Mouse (Mus musculus) bone marrow, adult 2 months (tissue): Measurements from ENCODE around the gene Faap100. TPM values are rescaled to one million over a fixed set of nuclear protein-coding genes. Genes with fewer than 3 reads are reported as not detected.

Experiments
- H3K27ac ChIP-seq: fragments of 200-500 bp; 2 replicates; pipeline ENCODE4 v1.5.1; 2012; ENCODE audit warnings: low read depth, mild to moderate bottlenecking, control low read depth, inconsistent platforms, low read length; ENCODE audit not compliant: control insufficient read depth, poor library complexity, insufficient read depth
- H3K4me1 ChIP-seq: fragments of 200-500 bp; 2 replicates; pipeline ENCODE4 v1.6.1; 2011; ENCODE audit warnings: low read length; ENCODE audit not compliant: control insufficient read depth, insufficient read depth
- H3K4me3 ChIP-seq: fragments of 200-500 bp; replicated peaks from 2 replicates; pipeline ENCODE3; 2011; ENCODE audit warnings: mild to moderate bottlenecking, low read depth, low read length, control low read depth; ENCODE audit not compliant: control insufficient read depth
- CTCF ChIP-seq: fragments of 200-500 bp; IDR thresholded peaks from 2 replicates; pipeline ENCODE4 v1.5.1; 2011; ENCODE audit warnings: low read length, control low read depth; ENCODE audit not compliant: control insufficient read depth, insufficient read depth
- POLR2A ChIP-seq: fragments of 200-500 bp; IDR thresholded peaks from 2 replicates; pipeline ENCODE4 v1.6.1; 2011; ENCODE audit warnings: low read depth, mild to moderate bottlenecking, control low read depth, low read length, borderline replicate concordance; ENCODE audit not compliant: control insufficient read depth
- WGBS: fragments of 180-500 bp; shearing (Covaris S2); methylation state at CpG from one replicate; pipeline ENCODE4 v1.1.7; 2018; 5-methylcytosine and 5-hydroxymethylcytosine counted together
- polyA plus RNA-seq: library from polyadenylated mRNA; stranded (reverse); fragments of >200 nt; gene quantifications from 2 replicates; pipeline ENCODE4 v1.2.4, GENCODE M21; 2011; ENCODE audit warnings: low replicate concordance; ENCODE audit not compliant: missing spikeins, insufficient read depth, insufficient read length

The Faap100 gene
- polyA plus RNA-seq, 1 experiment = 10.9 TPM

DNA sequence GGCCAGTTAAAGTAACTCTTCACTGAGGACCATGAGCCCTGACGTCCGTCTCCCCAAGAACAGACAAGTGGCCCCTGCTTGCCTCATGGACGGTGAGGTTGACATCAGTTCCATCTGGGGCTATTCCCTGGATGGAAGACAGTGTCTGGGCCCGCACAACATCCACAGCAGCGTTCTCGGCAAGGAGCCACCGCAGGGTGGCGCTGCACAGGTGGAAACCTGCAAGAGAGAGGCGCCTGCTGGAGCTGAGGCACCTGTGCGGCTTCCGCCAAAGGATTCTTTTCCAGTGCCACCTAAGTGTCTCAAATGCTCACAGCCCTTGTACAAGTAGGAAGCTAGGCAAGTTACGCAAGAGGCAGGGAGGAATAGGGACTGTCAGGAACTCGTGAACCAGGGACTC is 5.5 kb downstream of the Faap100 start:
- TF ChIP-seq POLR2A = no peak
- TF ChIP-seq CTCF = no peak
- Histone ChIP-seq H3K27ac (no peak overlapping the region), H3K4me3 (no peak overlapping the region), H3K4me1 (no peaks in the 10 kb centered on the region; the same call in 1 of the 2 replicates)
- WGBS = 81% methylated on average over 13 of the region's 13 CpGs

GRCm38 (mm10) chr11:120369656-120370055 is 8.9 kb downstream of the Faap100 start:
- Histone ChIP-seq H3K4me1 (no peaks in the 10 kb centered on the region; the same call in 1 of the 2 replicates), H3K4me3 (no peak overlapping the region), H3K27ac (no peak overlapping the region)
- 48% methylated on average over 8 of the region's 8 CpGs for WGBS
- TF ChIP-seq CTCF (peak; percentile 83), POLR2A (peak; percentile 24; the same call in 1 of the 2 replicates)

- TF ChIP-seq POLR2A = no peak
- no peak for TF ChIP-seq CTCF
- H3K4me3 ChIP-seq = no peak overlapping the region
- no peak overlapping the region for H3K27ac ChIP-seq
- no peaks in the 10 kb centered on the region; the same call in 1 of the 2 replicates for H3K4me1 ChIP-seq
- WGBS = 44% methylated on average over 7 of the region's 7 CpGs
Observed at GRCm38 (mm10) chr11:120366443-120367027, 12.0 kb downstream of the Faap100 start.

- H3K4me1 ChIP-seq = no peaks in the 10 kb centered on the region; the same call in 1 of the 2 replicates
- TF ChIP-seq POLR2A (no peak), CTCF (no peak)
- H3K4me3 ChIP-seq = no peak overlapping the region
- H3K27ac ChIP-seq = no peak overlapping the region
- 77% methylated on average over 6 of the region's 6 CpGs for WGBS
Observed at GRCm38 (mm10) chr11:120362891-120363290, 15.7 kb downstream of the Faap100 start.

DNA sequence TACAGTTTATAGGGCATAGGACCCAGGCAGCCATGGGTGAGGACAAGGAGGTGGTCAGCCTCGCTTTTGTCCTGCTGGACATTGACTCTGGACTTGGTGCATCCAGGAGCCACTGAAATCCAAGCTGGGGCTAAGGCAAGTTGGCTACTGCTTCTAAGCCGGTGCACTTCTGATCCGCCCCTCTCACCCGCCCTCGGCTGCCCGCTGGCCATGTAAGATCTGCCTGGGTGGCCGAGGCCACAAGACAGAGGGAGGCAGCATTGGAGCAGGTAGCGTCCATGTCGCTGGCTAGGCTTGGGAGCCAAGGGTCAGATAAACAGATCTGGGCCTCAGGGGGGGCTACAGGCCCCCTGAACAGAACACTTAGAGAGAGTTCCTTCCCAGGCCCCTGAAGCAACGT is 17.3 kb downstream of the Faap100 start, which contains the start of gene Fscn2:
Gene Fscn2, plus strand, starts transcription at position 240 of the 400 bp plus-strand sequence.
- TF ChIP-seq CTCF (no peak), POLR2A (no peak)
- WGBS = 92% methylated on average over 10 of the region's 10 CpGs
- H3K4me1 ChIP-seq = no peaks in the 10 kb centered on the region; the same call in 1 of the 2 replicates
- no peak within 1 kb of the TSS for H3K4me3 ChIP-seq
- no peak within 1 kb of the TSS for H3K27ac ChIP-seq

GRCm38 (mm10) chr11:120360755-120361154 is 17.8 kb downstream of the Faap100 start:
- Histone ChIP-seq H3K4me3 (no peak overlapping the region), H3K27ac (no peak overlapping the region), H3K4me1 (no peaks in the 10 kb centered on the region; the same call in 1 of the 2 replicates)
- 87% methylated on average over 5 of the region's 5 CpGs for WGBS
- no peak for TF ChIP-seq POLR2A
- TF ChIP-seq CTCF = no peak

DNA sequence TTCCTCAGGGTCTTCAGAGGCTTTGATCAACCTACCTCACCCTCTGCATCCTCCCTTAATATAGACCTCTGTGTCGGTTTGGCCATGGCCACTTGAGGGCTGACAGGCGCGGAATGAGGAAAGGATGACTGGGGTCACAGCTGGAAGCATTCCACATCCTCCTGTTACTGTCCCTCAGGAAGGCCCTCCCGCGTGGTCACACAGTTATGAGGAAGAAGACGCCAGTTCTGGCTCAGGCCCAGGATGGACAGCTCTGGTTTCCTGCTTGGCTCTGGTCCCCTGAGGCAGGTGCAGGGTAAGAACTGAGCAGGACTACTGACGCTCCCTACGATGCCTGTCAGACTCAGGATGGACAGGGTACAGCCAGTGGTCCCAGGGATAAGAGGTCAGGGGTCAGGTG is 18.5 kb downstream of the Faap100 start:
- TF ChIP-seq CTCF (no peak), POLR2A (no peak)
- 20% methylated on average over 8 of the region's 8 CpGs for WGBS
- no peaks in the 10 kb centered on the region; the same call in 1 of the 2 replicates for H3K4me1 ChIP-seq
- no peak overlapping the region for H3K4me3 ChIP-seq
- H3K27ac ChIP-seq = no peak overlapping the region

DNA sequence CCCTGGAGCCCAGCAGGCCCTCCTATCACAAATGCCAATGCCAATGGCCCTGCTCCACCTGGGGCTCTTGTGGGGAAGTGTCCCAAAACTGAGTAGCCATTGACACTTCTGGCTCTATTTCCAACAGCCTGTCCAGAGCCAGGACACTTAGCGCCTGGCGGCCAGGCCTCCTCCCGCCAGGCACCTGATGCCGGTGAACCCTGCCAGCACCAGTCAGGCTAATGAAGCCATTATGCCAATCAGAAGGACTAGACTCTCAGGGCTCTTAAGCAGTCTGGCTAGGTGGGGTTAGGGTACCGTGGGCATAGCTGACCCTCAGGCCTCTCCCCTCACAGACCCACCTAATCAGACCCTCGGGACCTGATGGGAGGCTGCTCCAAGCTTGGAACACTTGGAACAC is 19.2 kb downstream of the Faap100 start:
- H3K27ac ChIP-seq = no peak overlapping the region
- 88% methylated on average over 6 of the region's 6 CpGs for WGBS

More for the DNA sequence above, 19.2 kb downstream of the Faap100 start:
- no peak for TF ChIP-seq CTCF
- Histone ChIP-seq H3K4me3 (no peak overlapping the region), H3K4me1 (peaks cover 3% of the 10 kb centered on the region; the same call in 1 of the 2 replicates)
